Mouse (Mus musculus) liver, postnatal 0 days (tissue): ENCODE data around the gene Ccdc70. TPM values are rescaled to one million over a fixed set of nuclear protein-coding genes. Genes with fewer than 3 reads are reported as not detected.

Source experiments
- ATAC-seq: fragments of 200-750 bp; cut with Nextera tagmentation; 2 replicates; pipeline ENCODE4 v1.8.0; 2017; ENCODE audit warnings: mild to moderate bottlenecking, moderate library complexity
- DNase-seq: peaks from one replicate; pipeline ENCODE4 v3.0.0-alpha.2; 2016
- H3K27ac ChIP-seq: fragments of 300-500 bp; sonication (generic); 2 replicates; pipeline ENCODE4 v1.5.1; 2014; ENCODE audit warnings: antibody characterized with exemption, moderate library complexity, mild to moderate bottlenecking, low read depth
- H3K27me3 ChIP-seq: fragments of 300-500 bp; sonication (generic); 2 replicates; pipeline ENCODE4 v1.6.1; 2014; ENCODE audit warnings: low read length, control low read depth, mixed read lengths; ENCODE audit not compliant: insufficient read depth
- H3K36me3 ChIP-seq: fragments of 300-500 bp; sonication (generic); replicated peaks from 2 replicates; pipeline ENCODE4 v1.6.1; 2014; ENCODE audit warnings: mild to moderate bottlenecking, control low read depth, low read length, moderate library complexity, mixed read lengths; ENCODE audit not compliant: insufficient read depth
- H3K4me1 ChIP-seq: fragments of 300-500 bp; sonication (generic); 2 replicates; pipeline ENCODE4 v1.6.1; 2014; ENCODE audit warnings: antibody characterized with exemption, mild to moderate bottlenecking, control low read depth; ENCODE audit not compliant: insufficient read depth
- H3K4me2 ChIP-seq: fragments of 300-500 bp; sonication (generic); 2 replicates; pipeline ENCODE4 v1.6.1; 2014; ENCODE audit warnings: low read depth, mild to moderate bottlenecking, low read length, moderate library complexity, mixed read lengths
- H3K4me3 ChIP-seq: fragments of 300-500 bp; sonication (generic); 2 replicates; pipeline ENCODE4 v1.5.1; 2014; ENCODE audit warnings: low read depth, low read length
- H3K9ac ChIP-seq: fragments of 300-500 bp; sonication (generic); replicated peaks from 2 replicates; pipeline ENCODE4 v1.6.1; 2014; ENCODE audit warnings: mild to moderate bottlenecking, moderate library complexity
- H3K9me3 ChIP-seq: fragments of 300-500 bp; sonication (generic); 2 replicates; pipeline ENCODE4 v1.6.1; 2016; ENCODE audit warnings: mild to moderate bottlenecking, control low read depth, low read length, mixed read lengths
- CTCF ChIP-seq: sonication (generic); IDR thresholded peaks from 2 replicates; pipeline ENCODE4 v1.5.1; 2016; ENCODE audit warnings: antibody characterized with exemption, low read depth
- EP300 ChIP-seq: IDR thresholded peaks from 2 replicates; pipeline ENCODE4 v1.6.1; 2016; ENCODE audit warnings: antibody characterized with exemption, low read depth, mild to moderate bottlenecking
- WGBS: fragments of 180-500 bp; shearing (Covaris S2); extraction: QIAGEN DNeasy Blood & Tissue Kit; methylation state at CpG from one replicate; pipeline ENCODE4 v1.1.7; 2014; ENCODE audit not compliant: insufficient replicate concordance; 5-methylcytosine and 5-hydroxymethylcytosine counted together
- polyA plus RNA-seq: library from polyadenylated mRNA; unstranded; fragments of >200 nt; fragmentation: Nextera tagmentation; extraction: Ambion mirVana; gene quantifications from 2 replicates; pipeline ENCODE4 v1.2.1, GENCODE M21; 2015

Ccdc70 gene
- polyA plus RNA-seq, 1 experiment from 2014 or later: not detected

- Histone ChIP-seq H3K4me3 (no peak overlapping the region), H3K27me3 (no peaks in the 10 kb centered on the region), H3K27ac (no peak overlapping the region), H3K36me3 (no peaks in the 10 kb centered on the region), H3K4me1 (no peaks in the 10 kb centered on the region), H3K9ac (no peak overlapping the region), H3K4me2 (no peak overlapping the region), H3K9me3 (no peaks in the 10 kb centered on the region)
- 5% methylated on average over 9 of the region's 9 CpGs for WGBS
- ATAC-seq: no peak
- DNase-seq: peak; percentile 40
- no peak for TF ChIP-seq EP300
- TF ChIP-seq CTCF: peak; percentile 81
These were observed 14.3 kb upstream of the Ccdc70 start for GRCm38 (mm10) chr8:21955321-21955720.

DNA sequence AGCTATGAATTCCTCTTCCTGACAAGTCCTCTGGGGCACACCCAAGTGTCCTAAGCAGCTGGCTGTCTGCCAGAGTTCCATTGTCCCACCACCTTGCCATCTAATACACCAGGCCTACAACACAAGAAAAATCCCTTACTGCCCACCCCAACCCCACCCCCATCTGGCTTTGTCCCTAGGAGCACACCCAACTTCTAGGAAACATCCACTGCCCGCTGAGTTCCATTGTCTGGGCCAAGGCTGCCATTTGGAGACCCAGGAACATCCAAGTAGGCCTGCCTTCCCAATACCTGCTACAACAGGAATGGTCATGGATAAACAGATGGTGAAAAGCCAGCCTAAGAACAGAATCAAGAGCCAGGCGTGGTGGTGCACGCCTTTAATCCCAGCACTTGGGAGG lies 13.2 kb upstream of the Ccdc70 start:
- Histone ChIP-seq H3K9ac (no peak overlapping the region), H3K4me2 (no peak overlapping the region), H3K27ac (no peak overlapping the region), H3K4me3 (no peak overlapping the region), H3K36me3 (no peaks in the 10 kb centered on the region), H3K4me1 (no peaks in the 10 kb centered on the region), H3K27me3 (no peaks in the 10 kb centered on the region), H3K9me3 (no peaks in the 10 kb centered on the region)
- DNase-seq (no peak), ATAC-seq (no peak)
- no peak for TF ChIP-seq EP300
- TF ChIP-seq CTCF: no peak
- 72% methylated on average over 3 of the region's 3 CpGs for WGBS

GRCm38 (mm10) chr8:21958414-21958813 lies 11.2 kb upstream of the Ccdc70 start, which contains the start of gene Fam90a1a:
TSS of gene Fam90a1a (plus strand) at chr8:21958714.
- Histone ChIP-seq H3K27ac (no peak within 1 kb of the TSS), H3K4me3 (no peak within 1 kb of the TSS), H3K9ac (no peak within 1 kb of the TSS), H3K4me1 (no peaks in the 10 kb centered on the region), H3K36me3 (no peaks in the 10 kb centered on the region), H3K4me2 (no peak within 1 kb of the TSS), H3K9me3 (no peaks in the 10 kb centered on the region), H3K27me3 (no peaks in the 10 kb centered on the region)
- 74% methylated on average over 2 of the region's 2 CpGs for WGBS
- no peak for DNase-seq
- no peak for ATAC-seq
- TF ChIP-seq CTCF (no peak), EP300 (no peak)

GRCm38 (mm10) chr8:21966646-21967045 lies 2.9 kb upstream of the Ccdc70 start:
- TF ChIP-seq CTCF (no peak), EP300 (no peak)
- DNase-seq (no peak), ATAC-seq (no peak)
- Histone ChIP-seq H3K9me3 (no peaks in the 10 kb centered on the region), H3K27me3 (no peaks in the 10 kb centered on the region), H3K4me1 (no peaks in the 10 kb centered on the region), H3K27ac (no peak overlapping the region), H3K4me3 (no peak overlapping the region), H3K4me2 (no peak overlapping the region), H3K36me3 (no peaks in the 10 kb centered on the region), H3K9ac (no peak overlapping the region)
- 59% methylated on average over 1 of the region's 1 CpGs for WGBS

DNA sequence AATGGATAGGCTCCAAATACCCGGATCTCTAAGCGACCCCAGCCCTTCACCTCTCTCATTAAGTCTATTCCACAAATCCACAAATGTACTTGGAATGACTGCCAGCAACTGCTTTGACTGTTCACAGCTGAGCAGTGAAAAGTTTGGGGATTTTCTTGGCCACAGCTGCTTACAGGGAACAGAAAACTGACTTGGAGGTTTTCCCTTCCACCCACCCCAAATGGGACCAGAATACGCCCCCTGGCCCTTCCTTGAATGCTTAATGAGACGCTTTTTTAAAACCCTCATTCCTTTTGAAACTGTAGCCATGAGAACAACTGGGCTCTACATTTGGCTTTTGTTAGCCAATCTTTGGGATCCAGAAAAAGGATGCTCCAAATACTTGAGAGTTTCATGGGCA lies 8.6 kb downstream of the Ccdc70 start:
- Histone ChIP-seq H3K4me3 (no peak overlapping the region), H3K27me3 (no peaks in the 10 kb centered on the region), H3K9me3 (no peaks in the 10 kb centered on the region), H3K4me2 (no peak overlapping the region), H3K36me3 (no peaks in the 10 kb centered on the region), H3K9ac (no peak overlapping the region), H3K4me1 (no peaks in the 10 kb centered on the region), H3K27ac (no peak overlapping the region)
- TF ChIP-seq CTCF (no peak), EP300 (no peak)
- no peak for ATAC-seq
- DNase-seq: no peak
- 60% methylated on average over 4 of the region's 4 CpGs for WGBS

DNA sequence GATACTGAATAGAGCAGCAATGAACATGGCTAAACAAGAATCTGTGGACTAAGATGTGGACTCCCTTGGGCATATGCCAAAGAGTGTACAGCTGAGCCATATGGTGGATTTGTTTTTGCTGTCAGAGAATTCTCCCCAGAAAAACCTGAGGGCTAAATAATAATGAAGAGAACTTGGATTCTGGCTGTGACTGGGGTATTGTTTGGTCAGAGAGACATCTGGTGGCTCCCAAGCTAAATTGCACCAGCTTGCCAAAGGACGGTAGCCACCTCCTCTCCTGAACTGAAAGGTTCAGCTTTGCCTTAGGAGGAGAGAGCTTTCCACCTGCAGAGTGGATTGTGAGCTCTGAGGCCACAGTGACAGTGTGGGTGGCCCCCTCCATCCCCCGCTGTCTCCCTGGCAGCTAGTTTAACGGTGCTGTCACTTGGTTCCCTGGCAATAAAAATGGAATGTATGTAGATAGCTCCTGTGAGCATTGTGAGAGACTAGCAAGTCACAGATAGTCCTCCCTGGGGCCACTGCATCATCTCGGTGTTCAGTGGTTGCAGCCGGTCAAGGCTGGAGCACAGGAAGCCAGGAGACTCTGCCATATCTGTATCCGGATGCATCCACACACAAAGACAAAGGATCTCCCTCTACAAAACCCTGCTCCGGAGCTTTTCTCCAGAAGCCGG lies 12.2 kb downstream of the Ccdc70 start:
- no peaks in the 10 kb centered on the region for H3K27me3 ChIP-seq
- H3K9ac ChIP-seq: no peak overlapping the region
- no peak overlapping the region for H3K4me2 ChIP-seq
- H3K4me3 ChIP-seq: no peak overlapping the region
- H3K36me3 ChIP-seq: no peaks in the 10 kb centered on the region
- no peak for ATAC-seq
- H3K27ac ChIP-seq: no peak overlapping the region
- WGBS: 61% methylated on average over 8 of the region's 8 CpGs
- peak; percentile 34; the same call in 1 of the 2 replicates for TF ChIP-seq CTCF
- no peak for TF ChIP-seq EP300
- H3K4me1 ChIP-seq: no peaks in the 10 kb centered on the region
- DNase-seq: no peak
- no peaks in the 10 kb centered on the region for H3K9me3 ChIP-seq
